Mouse (Mus musculus): ENCODE results near the gene Slit3. TPM values are rescaled to one million over a fixed set of nuclear protein-coding genes. Genes with fewer than 3 reads are reported as not detected.

Slit3 gene
- polyA plus RNA-seq, 1 experiment = 211 TPM

GRCm38 (mm10) chr11:35546081-35546822 is 425.2 kb downstream of the Slit3 start:
- no peak overlapping the region for H3K27ac ChIP-seq (ENCODE audit: insufficient read depth, low read length)
- H3K4me3 ChIP-seq (ENCODE audit: insufficient read depth, low read length) = no peak overlapping the region
- no peaks in the 10 kb centered on the region; the same call in 1 of the 2 replicates for H3K4me1 ChIP-seq (ENCODE audit: control insufficient read depth, insufficient read depth, low read length)
- no peak for TF ChIP-seq CTCF (IDR thresholded peaks at IDR 0.05; ENCODE audit: borderline replicate concordance, insufficient read depth, low read length)
- TF ChIP-seq POLR2A (IDR thresholded peaks at IDR 0.05; ENCODE audit: low read depth, low read length) = no peak

- H3K4me1 ChIP-seq (ENCODE audit: control insufficient read depth, insufficient read depth, low read length) = no peaks in the 10 kb centered on the region; the same call in 1 of the 2 replicates
- H3K4me3 ChIP-seq (ENCODE audit: insufficient read depth, low read length) = no peak overlapping the region
- H3K27ac ChIP-seq (ENCODE audit: insufficient read depth, low read length) = no peak overlapping the region
- TF ChIP-seq CTCF (IDR thresholded peaks at IDR 0.05; ENCODE audit: borderline replicate concordance, insufficient read depth, low read length) (no peak), POLR2A (IDR thresholded peaks at IDR 0.05; ENCODE audit: low read depth, low read length) (no peak)
Observed at GRCm38 (mm10) chr11:35550036-35550435, 429.0 kb downstream of the Slit3 start.

- no peak overlapping the region for H3K27ac ChIP-seq (ENCODE audit: insufficient read depth, low read length)
- TF ChIP-seq CTCF (IDR thresholded peaks at IDR 0.05; ENCODE audit: borderline replicate concordance, insufficient read depth, low read length) (no peak), POLR2A (IDR thresholded peaks at IDR 0.05; ENCODE audit: low read depth, low read length) (no peak)
- H3K4me1 ChIP-seq (ENCODE audit: control insufficient read depth, insufficient read depth, low read length) = no peaks in the 10 kb centered on the region
- no peak overlapping the region for H3K4me3 ChIP-seq (ENCODE audit: insufficient read depth, low read length)
Observed at GRCm38 (mm10) chr11:35556192-35556591, 435.2 kb downstream of the Slit3 start.

GRCm38 (mm10) chr11:35557476-35557875 is 436.5 kb downstream of the Slit3 start:
- Histone ChIP-seq H3K27ac (ENCODE audit: insufficient read depth, low read length) (no peak overlapping the region), H3K4me3 (ENCODE audit: insufficient read depth, low read length) (no peak overlapping the region), H3K4me1 (ENCODE audit: control insufficient read depth, insufficient read depth, low read length) (no peaks in the 10 kb centered on the region)
- TF ChIP-seq POLR2A (IDR thresholded peaks at IDR 0.05; ENCODE audit: low read depth, low read length) (no peak), CTCF (IDR thresholded peaks at IDR 0.05; ENCODE audit: borderline replicate concordance, insufficient read depth, low read length) (no peak)

GRCm38 (mm10) chr11:35558311-35558710 is 437.3 kb downstream of the Slit3 start:
- no peaks in the 10 kb centered on the region for H3K4me1 ChIP-seq (ENCODE audit: control insufficient read depth, insufficient read depth, low read length)
- TF ChIP-seq CTCF (IDR thresholded peaks at IDR 0.05; ENCODE audit: borderline replicate concordance, insufficient read depth, low read length) (no peak), POLR2A (IDR thresholded peaks at IDR 0.05; ENCODE audit: low read depth, low read length) (no peak)
- H3K27ac ChIP-seq (ENCODE audit: insufficient read depth, low read length) = no peak overlapping the region
- no peak overlapping the region for H3K4me3 ChIP-seq (ENCODE audit: insufficient read depth, low read length)

- no peak overlapping the region for H3K4me3 ChIP-seq (ENCODE audit: insufficient read depth, low read length)
- H3K27ac ChIP-seq (ENCODE audit: insufficient read depth, low read length) = no peak overlapping the region
- H3K4me1 ChIP-seq (ENCODE audit: control insufficient read depth, insufficient read depth, low read length) = no peaks in the 10 kb centered on the region
- TF ChIP-seq CTCF (IDR thresholded peaks at IDR 0.05; ENCODE audit: borderline replicate concordance, insufficient read depth, low read length) (no peak), POLR2A (IDR thresholded peaks at IDR 0.05; ENCODE audit: low read depth, low read length) (no peak)
Observed at GRCm38 (mm10) chr11:35559386-35559785, 438.4 kb downstream of the Slit3 start.

GRCm38 (mm10) chr11:35561760-35562159 is 440.7 kb downstream of the Slit3 start:
- no peaks in the 10 kb centered on the region for H3K4me1 ChIP-seq (ENCODE audit: control insufficient read depth, insufficient read depth, low read length)
- no peak overlapping the region for H3K4me3 ChIP-seq (ENCODE audit: insufficient read depth, low read length)
- TF ChIP-seq CTCF (IDR thresholded peaks at IDR 0.05; ENCODE audit: borderline replicate concordance, insufficient read depth, low read length) (no peak), POLR2A (IDR thresholded peaks at IDR 0.05; ENCODE audit: low read depth, low read length) (no peak)
- H3K27ac ChIP-seq (ENCODE audit: insufficient read depth, low read length) = no peak overlapping the region

- H3K4me3 ChIP-seq (ENCODE audit: insufficient read depth, low read length) = no peak overlapping the region
- H3K4me1 ChIP-seq (ENCODE audit: control insufficient read depth, insufficient read depth, low read length) = no peaks in the 10 kb centered on the region
- TF ChIP-seq CTCF (IDR thresholded peaks at IDR 0.05; ENCODE audit: borderline replicate concordance, insufficient read depth, low read length) (no peak), POLR2A (IDR thresholded peaks at IDR 0.05; ENCODE audit: low read depth, low read length) (no peak)
- H3K27ac ChIP-seq (ENCODE audit: insufficient read depth, low read length) = no peak overlapping the region
Observed at GRCm38 (mm10) chr11:35565322-35565721, 444.3 kb downstream of the Slit3 start.

- no peaks in the 10 kb centered on the region for H3K4me1 ChIP-seq (ENCODE audit: control insufficient read depth, insufficient read depth, low read length)
- TF ChIP-seq CTCF (IDR thresholded peaks at IDR 0.05; ENCODE audit: borderline replicate concordance, insufficient read depth, low read length) (no peak), POLR2A (IDR thresholded peaks at IDR 0.05; ENCODE audit: low read depth, low read length) (no peak)
- H3K27ac ChIP-seq (ENCODE audit: insufficient read depth, low read length) = no peak overlapping the region
- no peak overlapping the region for H3K4me3 ChIP-seq (ENCODE audit: insufficient read depth, low read length)
Observed at GRCm38 (mm10) chr11:35566686-35567085, 445.7 kb downstream of the Slit3 start.

- Histone ChIP-seq H3K4me3 (ENCODE audit: insufficient read depth, low read length) (no peak overlapping the region), H3K4me1 (ENCODE audit: control insufficient read depth, insufficient read depth, low read length) (no peaks in the 10 kb centered on the region), H3K27ac (ENCODE audit: insufficient read depth, low read length) (no peak overlapping the region)
- TF ChIP-seq POLR2A (IDR thresholded peaks at IDR 0.05; ENCODE audit: low read depth, low read length) = no peak
- no peak for TF ChIP-seq CTCF (IDR thresholded peaks at IDR 0.05; ENCODE audit: borderline replicate concordance, insufficient read depth, low read length)
Observed at GRCm38 (mm10) chr11:35569126-35569916, 448.3 kb downstream of the Slit3 start.
